Mouse (Mus musculus): ENCODE results near the gene Agpat3. TPM values are rescaled to one million over a fixed set of nuclear protein-coding genes. Genes with fewer than 3 reads are reported as not detected.

Gene Agpat3
- polyA plus RNA-seq (2017; shearing (Covaris generic)) = 100 to 1,000 TPM; 205 to 219 TPM

GRCm38 (mm10) chr10:78351887-78352665 lies at the start of gene Agpat3:
Agpat3 (minus strand) TSS chr10:78352489.

GRCm38 (mm10) chr10:78244438-78245224 lies 107.7 kb downstream of the Agpat3 start, which contains the start of gene Trappc10:
Trappc10 (minus strand) TSS chr10:78244641.

Other genes with a start within 250 kb of the Agpat3 start
- 10 to 100 TPM; 67.7 to 79.8 TPM for gene D10Jhu81e, start 182.7 kb downstream of the Agpat3 start, polyA plus RNA-seq (2017; shearing (Covaris generic))
- 10 to 100 TPM; 15.2 to 16.5 TPM for gene Pwp2, start 167.3 kb downstream of the Agpat3 start, polyA plus RNA-seq (2017; shearing (Covaris generic))
- gene Trappc10, start 107.8 kb downstream of the Agpat3 start, polyA plus RNA-seq (2017; shearing (Covaris generic)) = 10 to 100 TPM; 42.4 to 44.6 TPM
- gene Rrp1, start 60.6 kb upstream of the Agpat3 start, polyA plus RNA-seq (2017; shearing (Covaris generic)) = 100 to 1,000 TPM; 257 to 260 TPM
- gene Cstb, start 73.2 kb upstream of the Agpat3 start, polyA plus RNA-seq (2017; shearing (Covaris generic)) = 100 to 1,000 TPM; 155 to 161 TPM
- 1 to 10 TPM; 7.4 to 8.8 TPM for gene Pdxk, start 112.5 kb upstream of the Agpat3 start, polyA plus RNA-seq (2017; shearing (Covaris generic))
- gene Olfr1358, start 164.9 kb upstream of the Agpat3 start, polyA plus RNA-seq (2017; shearing (Covaris generic)) = not detected
- gene Ilvbl, start 221.9 kb upstream of the Agpat3 start, polyA plus RNA-seq (2017; shearing (Covaris generic)) = 10 to 100 TPM; 77.6 to 97.5 TPM
- under 1 TPM; 0.08 to 0.21 TPM for gene Syde1, start 239.5 kb upstream of the Agpat3 start, polyA plus RNA-seq (2017; shearing (Covaris generic))